Mouse (Mus musculus) hindbrain, embryonic 16.5 days (tissue): ENCODE results near the gene Prss22. TPM values are rescaled to one million over a fixed set of nuclear protein-coding genes. Genes with fewer than 3 reads are reported as not detected.

Experiments used
- ATAC-seq: fragments of 200-750 bp; cut with Nextera tagmentation; 2 replicates; pipeline ENCODE4 v1.8.0; 2017; ENCODE audit warnings: moderate TSS enrichment, moderate library complexity
- H3K27ac ChIP-seq: fragments of 300-500 bp; sonication (generic); 2 replicates; pipeline ENCODE4 v1.5.1; 2014; ENCODE audit warnings: low read depth, mild to moderate bottlenecking, control low read depth, low read length, moderate library complexity
- H3K27me3 ChIP-seq: fragments of 300-500 bp; sonication (generic); replicated peaks from 2 replicates; pipeline ENCODE4 v1.6.1; 2014; ENCODE audit warnings: low read length; ENCODE audit not compliant: control insufficient read depth, insufficient read depth
- H3K36me3 ChIP-seq: fragments of 300-500 bp; sonication (generic); 2 replicates; pipeline ENCODE4 v1.6.1; 2014; ENCODE audit warnings: mild to moderate bottlenecking, low read length, moderate library complexity, mixed read lengths; ENCODE audit not compliant: control insufficient read depth, insufficient read depth
- H3K4me1 ChIP-seq: fragments of 300-500 bp; sonication (generic); 2 replicates; pipeline ENCODE4 v1.6.1; 2014; ENCODE audit warnings: low read depth, low read length; ENCODE audit not compliant: control insufficient read depth, insufficient read depth
- H3K4me2 ChIP-seq: fragments of 300-500 bp; sonication (generic); 2 replicates; pipeline ENCODE4 v1.6.1; 2014; ENCODE audit warnings: mild to moderate bottlenecking, low read length, control low read depth, moderate library complexity
- H3K4me3 ChIP-seq: fragments of 300-500 bp; sonication (generic); 2 replicates; pipeline ENCODE4 v1.5.1; 2014; ENCODE audit warnings: mild to moderate bottlenecking, low read length, control low read depth, moderate library complexity
- H3K9ac ChIP-seq: fragments of 300-500 bp; sonication (generic); 2 replicates; pipeline ENCODE4 v1.6.1; 2014; ENCODE audit warnings: low read depth, mild to moderate bottlenecking, control low read depth, low read length, moderate library complexity
- H3K9me3 ChIP-seq: fragments of 300-500 bp; sonication (generic); 2 replicates; pipeline ENCODE4 v1.6.1; 2014; ENCODE audit warnings: mild to moderate bottlenecking, low read length, moderate library complexity; ENCODE audit not compliant: control insufficient read depth
- WGBS: fragments of 180-500 bp; shearing (Covaris S2); extraction: QIAGEN DNeasy Blood & Tissue Kit; methylation state at CpG from one replicate; pipeline ENCODE4 v1.1.7; 2014; 5-methylcytosine and 5-hydroxymethylcytosine counted together
- polyA plus RNA-seq: library from polyadenylated mRNA; unstranded; fragments of >200 nt; fragmentation: Nextera tagmentation; extraction: Ambion mirVana; gene quantifications from 2 replicates; pipeline ENCODE4 v1.2.1, GENCODE M21; 2015

The Prss22 gene
- polyA plus RNA-seq, 1 experiment from 2014 or later: not detected

GRCm38 (mm10) chr17:24005049-24005448 is 7.1 kb upstream of the Prss22 start:
- 91% methylated on average over 3 of the region's 3 CpGs for WGBS
- H3K4me2 ChIP-seq: no peak overlapping the region
- no peak overlapping the region for H3K4me3 ChIP-seq
- H3K9me3 ChIP-seq: peaks cover 4% of the 10 kb centered on the region; the same call in 1 of the 2 replicates
- H3K36me3 ChIP-seq: no peaks in the 10 kb centered on the region
- no peak for ATAC-seq
- no peaks in the 10 kb centered on the region for H3K27me3 ChIP-seq
- no peak overlapping the region for H3K27ac ChIP-seq
- no peaks in the 10 kb centered on the region for H3K4me1 ChIP-seq
- H3K9ac ChIP-seq: no peak overlapping the region

- no peak overlapping the region for H3K9ac ChIP-seq
- no peaks in the 10 kb centered on the region for H3K36me3 ChIP-seq
- no peak overlapping the region for H3K4me3 ChIP-seq
- no peak overlapping the region for H3K4me2 ChIP-seq
- H3K27me3 ChIP-seq: no peaks in the 10 kb centered on the region
- peaks cover 4% of the 10 kb centered on the region; the same call in 1 of the 2 replicates for H3K9me3 ChIP-seq
- no peak for ATAC-seq
- no peaks in the 10 kb centered on the region for H3K4me1 ChIP-seq
- H3K27ac ChIP-seq: no peak overlapping the region
- WGBS: 91% methylated on average over 14 of the region's 14 CpGs
These were observed 6.3 kb upstream of the Prss22 start for GRCm38 (mm10) chr17:24004071-24004665.

- no peak overlapping the region for H3K27ac ChIP-seq
- WGBS: 69% methylated on average over 5 of the region's 5 CpGs
These were observed 2.5 kb upstream of the Prss22 start for GRCm38 (mm10) chr17:24000404-24000803.

GRCm38 (mm10) chr17:23998383-23998782 is 483 bp upstream of the Prss22 start:
- Histone ChIP-seq H3K27me3 (no peaks in the 10 kb centered on the region), H3K9me3 (no peaks in the 10 kb centered on the region), H3K4me3 (no peak overlapping the region), H3K4me2 (no peak overlapping the region), H3K36me3 (no peaks in the 10 kb centered on the region), H3K9ac (no peak overlapping the region), H3K4me1 (peaks cover 4% of the 10 kb centered on the region), H3K27ac (no peak overlapping the region)
- no peak for ATAC-seq
- 76% methylated on average over 6 of the region's 6 CpGs for WGBS

More at GRCm38 (mm10) chr17:24000404-24000803, 2.5 kb upstream of the Prss22 start:
- Histone ChIP-seq H3K4me1 (no peaks in the 10 kb centered on the region), H3K4me3 (no peak overlapping the region), H3K4me2 (no peak overlapping the region), H3K9me3 (no peaks in the 10 kb centered on the region), H3K27me3 (no peaks in the 10 kb centered on the region), H3K9ac (no peak overlapping the region), H3K36me3 (no peaks in the 10 kb centered on the region)
- no peak for ATAC-seq

- Histone ChIP-seq H3K36me3 (no peaks in the 10 kb centered on the region), H3K27me3 (no peaks in the 10 kb centered on the region), H3K27ac (no peak overlapping the region), H3K9ac (no peak overlapping the region), H3K4me1 (peaks cover 7% of the 10 kb centered on the region), H3K4me3 (no peak overlapping the region), H3K9me3 (no peaks in the 10 kb centered on the region), H3K4me2 (no peak overlapping the region)
- 17% methylated on average over 1 of the region's 1 CpGs for WGBS
- ATAC-seq: no peak
These were observed 2.5 kb downstream of the Prss22 start for GRCm38 (mm10) chr17:23995421-23995820.

- Histone ChIP-seq H3K4me3 (no peak overlapping the region), H3K36me3 (no peaks in the 10 kb centered on the region), H3K9me3 (no peaks in the 10 kb centered on the region), H3K27ac (no peak overlapping the region), H3K4me2 (no peak overlapping the region), H3K9ac (no peak overlapping the region), H3K4me1 (peaks cover 7% of the 10 kb centered on the region), H3K27me3 (no peaks in the 10 kb centered on the region)
- 78% methylated on average over 7 of the region's 7 CpGs for WGBS
- ATAC-seq: no peak
These were observed 3.2 kb downstream of the Prss22 start for GRCm38 (mm10) chr17:23994667-23995066.

GRCm38 (mm10) chr17:23993559-23994428 is 4.1 kb downstream of the Prss22 start:
- peak overlapping the region; percentile 74 for H3K9ac ChIP-seq
- no peaks in the 10 kb centered on the region for H3K36me3 ChIP-seq
- H3K4me3 ChIP-seq: peak overlapping the region; percentile 36
- no peaks in the 10 kb centered on the region for H3K27me3 ChIP-seq
- H3K27ac ChIP-seq: peak overlapping the region; percentile 12; the same call in 1 of the 2 replicates
- peak overlapping the region; percentile 65 for H3K4me2 ChIP-seq
- ATAC-seq: peak; percentile 86
- H3K9me3 ChIP-seq: no peaks in the 10 kb centered on the region
- peaks cover 7% of the 10 kb centered on the region for H3K4me1 ChIP-seq
- WGBS: 12% methylated on average over 31 of the region's 31 CpGs

- ATAC-seq: peak; percentile 69
- Histone ChIP-seq H3K4me2 (peak overlapping the region; percentile 65), H3K27ac (0 out of 2 replicates have a peak overlapping the region, but pooled peaks have one; percentile 23), H3K4me1 (peaks cover 7% of the 10 kb centered on the region), H3K27me3 (no peaks in the 10 kb centered on the region), H3K9me3 (no peaks in the 10 kb centered on the region), H3K36me3 (no peaks in the 10 kb centered on the region), H3K9ac (peak overlapping the region; percentile 43; the same call in 1 of the 2 replicates), H3K4me3 (peak overlapping the region; percentile 36)
- WGBS: 73% methylated on average over 8 of the region's 9 CpGs
These were observed 4.9 kb downstream of the Prss22 start for GRCm38 (mm10) chr17:23992789-23993553.

- no peak for ATAC-seq
These were observed 8.1 kb downstream of the Prss22 start for GRCm38 (mm10) chr17:23989802-23990201.

More at GRCm38 (mm10) chr17:23989802-23990201, 8.1 kb downstream of the Prss22 start:
- Histone ChIP-seq H3K4me3 (no peak overlapping the region), H3K9me3 (no peaks in the 10 kb centered on the region), H3K27ac (no peak overlapping the region), H3K4me2 (no peak overlapping the region), H3K36me3 (no peaks in the 10 kb centered on the region), H3K27me3 (no peaks in the 10 kb centered on the region), H3K9ac (no peak overlapping the region), H3K4me1 (peaks cover 7% of the 10 kb centered on the region)
- WGBS: 35% methylated on average over 2 of the region's 2 CpGs
